Mouse (Mus musculus) brown adipose tissue, adult 24 weeks (tissue): ENCODE data around the gene Prkcd. TPM values are rescaled to one million over a fixed set of nuclear protein-coding genes. Genes with fewer than 3 reads are reported as not detected.

Source experiments
- H3K27ac ChIP-seq: fragments of 200-500 bp; replicated peaks from 2 replicates; pipeline ENCODE4 v1.5.1; 2012; ENCODE audit warnings: low read depth, mild to moderate bottlenecking, low read length
- H3K4me1 ChIP-seq: fragments of 200-500 bp; 2 replicates; pipeline ENCODE4 v1.6.1; 2012; ENCODE audit warnings: low read length, mixed read lengths; ENCODE audit not compliant: control insufficient read depth, insufficient read depth, insufficient read length
- H3K4me3 ChIP-seq: fragments of 200-500 bp; 2 replicates; pipeline ENCODE4 v1.5.1; 2012; ENCODE audit warnings: low read depth, mild to moderate bottlenecking, low read length, moderate library complexity; ENCODE audit not compliant: insufficient read depth
- polyA plus RNA-seq: library from polyadenylated mRNA; stranded (reverse); fragments of >200 nt; gene quantifications from 2 replicates; pipeline ENCODE4 v1.2.4, GENCODE M21; 2012; ENCODE audit not compliant: missing spikeins, insufficient read depth, insufficient read length

Gene Prkcd
- polyA plus RNA-seq, 1 experiment = 8.4 TPM

- Histone ChIP-seq H3K27ac (peak overlapping the region; percentile 36; the same call in 1 of the 2 replicates), H3K4me3 (no peak overlapping the region), H3K4me1 (peaks cover 14% of the 10 kb centered on the region)
Observed at GRCm38 (mm10) chr14:30557730-30558129, 68.3 kb downstream of the Prkcd start.

DNA sequence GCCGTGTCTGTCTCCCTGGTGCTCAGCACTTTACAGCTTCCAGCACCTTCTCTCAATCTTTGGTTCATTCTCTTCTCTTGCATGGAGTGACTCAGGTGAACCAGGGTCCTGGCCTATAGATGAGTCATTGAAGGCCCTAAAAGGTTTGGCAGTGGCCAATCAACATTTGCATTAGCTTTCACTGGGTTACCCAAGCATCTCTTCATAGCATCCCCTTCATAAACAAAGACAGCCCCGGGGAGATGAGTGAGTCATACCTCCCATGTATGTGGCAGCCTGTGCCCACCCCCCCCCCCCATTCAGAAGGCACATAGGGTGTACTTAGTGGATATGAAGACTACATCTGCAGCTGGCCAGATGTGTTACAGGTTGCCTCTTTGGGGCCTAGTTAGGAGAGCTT is 69.4 kb downstream of the Prkcd start:
- no peak overlapping the region for H3K4me3 ChIP-seq

GRCm38 (mm10) chr14:30553185-30553584 is 72.8 kb downstream of the Prkcd start:
- peak overlapping the region; percentile 94 for H3K27ac ChIP-seq
- peak overlapping the region; percentile 47 for H3K4me3 ChIP-seq
- peaks cover 19% of the 10 kb centered on the region for H3K4me1 ChIP-seq

More for the DNA sequence above, 69.4 kb downstream of the Prkcd start:
- Histone ChIP-seq H3K27ac (no peak overlapping the region), H3K4me1 (peaks cover 15% of the 10 kb centered on the region)

GRCm38 (mm10) chr14:30551981-30552380 is 74.0 kb downstream of the Prkcd start:
- Histone ChIP-seq H3K4me3 (peak overlapping the region; percentile 80), H3K4me1 (peaks cover 12% of the 10 kb centered on the region), H3K27ac (no peak overlapping the region)

GRCm38 (mm10) chr14:30551509-30551908 is 74.5 kb downstream of the Prkcd start:
- H3K4me3 ChIP-seq = peak overlapping the region; percentile 80
- 0 out of 2 replicates have a peak overlapping the region, but pooled peaks have one; percentile 26 for H3K27ac ChIP-seq
- peaks cover 11% of the 10 kb centered on the region for H3K4me1 ChIP-seq

- H3K4me1 ChIP-seq = peaks cover 9% of the 10 kb centered on the region; the same call in 1 of the 2 replicates
- peak overlapping the region; percentile 85 for H3K27ac ChIP-seq
- H3K4me3 ChIP-seq = peak overlapping the region; percentile 80
Observed at GRCm38 (mm10) chr14:30550232-30551070, 75.6 kb downstream of the Prkcd start.

GRCm38 (mm10) chr14:30549777-30550149 is 76.2 kb downstream of the Prkcd start:
- peak overlapping the region; percentile 85 for H3K27ac ChIP-seq
- peak overlapping the region; percentile 80 for H3K4me3 ChIP-seq
- H3K4me1 ChIP-seq = peaks cover 11% of the 10 kb centered on the region

- H3K27ac ChIP-seq = peak overlapping the region; percentile 90
- H3K4me3 ChIP-seq = peak overlapping the region; percentile 80
- H3K4me1 ChIP-seq = peaks cover 12% of the 10 kb centered on the region
Observed at GRCm38 (mm10) chr14:30548965-30549776, 76.8 kb downstream of the Prkcd start.

DNA sequence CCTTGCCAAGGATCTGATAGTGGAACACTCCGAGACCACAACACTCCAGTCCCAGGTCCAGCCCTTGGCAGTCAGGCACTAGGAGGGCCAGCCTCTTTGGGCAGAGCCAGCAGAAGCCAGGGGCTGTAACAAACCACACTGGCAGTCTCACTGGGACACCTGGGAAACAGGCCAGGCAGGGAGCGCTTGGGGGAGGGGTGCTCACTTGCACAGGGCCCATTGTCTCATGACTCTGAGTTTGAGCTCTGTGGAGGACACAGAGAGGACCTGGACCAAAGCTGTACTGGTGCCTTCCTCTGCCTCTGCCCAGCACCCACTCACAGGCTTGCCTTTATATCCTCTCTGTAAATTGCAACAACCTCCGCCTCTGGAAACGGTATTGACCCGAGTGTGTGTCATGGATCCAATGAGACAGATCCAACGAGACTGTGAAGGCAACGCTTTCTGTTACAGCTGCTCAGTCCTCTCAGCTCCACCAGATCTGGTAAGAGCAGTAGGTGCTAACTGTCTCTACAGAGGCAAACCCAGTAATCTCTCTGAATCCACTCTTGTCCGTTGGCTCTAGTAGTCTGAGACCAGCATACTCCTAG is 77.8 kb downstream of the Prkcd start, which contains the start of gene Tkt:
Gene Tkt, plus strand, starts transcription at position 229 of the 590 bp plus-strand sequence.
- peak within 1 kb of the TSS; percentile 80 for H3K4me3 ChIP-seq
- H3K27ac ChIP-seq = peak within 1 kb of the TSS; percentile 90
- peaks cover 14% of the 10 kb centered on the region for H3K4me1 ChIP-seq

Other genes with a start within 250 kb of the Prkcd start
- 5.1 and 8.3 TPM in 2 replicates for gene Dcp1a, start 146.7 kb downstream of the Prkcd start, polyA plus RNA-seq
- gene Cacna1d, start 134.8 kb downstream of the Prkcd start, polyA plus RNA-seq = not detected in 2 replicates
- 6,666 and 7,122 TPM in 2 replicates for gene Tkt, start 77.9 kb downstream of the Prkcd start, polyA plus RNA-seq
- 12.6 and 15.1 TPM in 2 replicates for gene Rft1, start 28.1 kb upstream of the Prkcd start, polyA plus RNA-seq
- gene Sfmbt1, start 88.6 kb upstream of the Prkcd start, polyA plus RNA-seq = 8.2 and 8.3 TPM in 2 replicates
- 37.1 and 40.5 TPM in 2 replicates for gene Tmem110, start 199.4 kb upstream of the Prkcd start, polyA plus RNA-seq